Mouse (Mus musculus) MEL-GATA-1-ER (cell line): Measurements from ENCODE around the gene Lrp4.
"Not testable (repeated sequence)": the region's sequence is repeated elsewhere in the genome, so short reads cannot be mapped to it uniquely, and the experiment has no call there.

ENCODE experiments used
- DNase-seq: peaks from one replicate; pipeline ENCODE4 v3.0.0-alpha.2; 2012; ENCODE audit warnings: low read depth; ENCODE audit errors: extremely low read depth

The Lrp4 gene

DNA sequence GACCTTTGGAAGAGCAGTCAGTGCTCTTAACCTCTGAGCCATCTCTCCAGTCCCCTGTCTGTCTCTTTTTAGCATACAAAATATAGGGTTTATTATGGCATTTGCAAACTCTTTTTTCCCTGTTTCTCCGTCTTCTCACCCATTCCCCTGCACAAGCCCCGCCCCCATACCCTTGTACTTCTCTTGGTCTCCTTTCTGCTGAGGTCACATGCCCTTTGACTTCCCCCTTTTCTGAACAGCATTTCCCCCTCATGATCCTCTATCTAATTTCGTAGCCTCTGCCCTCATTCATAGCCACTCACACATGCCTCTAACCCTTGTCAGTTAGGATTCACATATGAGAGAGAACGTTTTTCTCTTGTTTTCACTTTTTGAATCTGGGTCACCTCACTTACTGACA, 27.4 kb downstream of the Lrp4 start:
- DNase-seq = no peak

- no peak for DNase-seq
These were observed 27.9 kb downstream of the Lrp4 start for GRCm38 (mm10) chr2:91485256-91485655.

DNA sequence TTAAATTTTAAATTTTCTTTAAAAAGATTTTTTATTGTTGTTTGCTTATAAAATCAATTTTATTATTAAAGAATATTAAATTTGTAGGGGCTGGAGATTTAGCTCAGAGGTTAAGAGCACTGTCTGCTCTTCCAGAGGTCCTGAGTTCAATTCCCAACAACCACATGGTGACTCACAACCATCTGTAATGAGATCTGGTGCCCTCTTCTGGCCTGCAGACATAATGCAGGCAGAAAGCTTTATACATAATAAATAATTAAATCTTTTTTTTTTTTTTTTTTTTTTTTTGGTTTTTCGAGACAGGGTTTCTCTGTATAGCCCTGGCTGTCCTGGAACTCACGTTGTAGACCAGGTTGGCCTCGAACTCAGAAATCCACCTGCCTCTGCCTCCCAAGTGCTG, 30.0 kb downstream of the Lrp4 start:
- DNase-seq = not testable (repeated sequence)

DNA sequence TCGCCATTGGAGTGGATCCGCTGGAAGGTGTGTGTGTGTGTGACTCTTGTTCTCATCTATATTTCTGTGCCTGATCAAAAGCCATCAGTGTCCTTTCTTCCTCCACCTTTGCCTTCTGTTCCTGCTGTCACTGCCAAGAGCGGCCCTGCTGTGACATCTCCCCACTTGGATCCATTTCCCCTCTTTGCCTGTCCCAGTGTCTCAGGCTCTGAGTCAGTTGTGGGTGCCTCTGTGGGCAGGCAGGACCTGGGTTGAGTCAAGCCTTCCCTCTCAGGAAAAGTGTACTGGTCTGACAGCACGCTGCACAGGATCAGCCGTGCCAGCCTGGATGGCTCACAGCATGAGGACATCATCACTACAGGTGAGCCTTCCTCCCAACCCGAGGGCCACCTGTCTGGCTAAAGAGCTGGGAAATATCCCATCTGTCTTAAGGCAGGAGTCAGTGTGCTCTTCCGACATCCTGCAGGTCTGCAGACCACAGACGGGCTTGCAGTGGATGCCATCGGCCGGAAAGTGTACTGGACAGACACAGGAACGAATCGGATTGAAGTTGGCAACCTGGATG, 34.8 kb downstream of the Lrp4 start:
- no peak for DNase-seq

DNA sequence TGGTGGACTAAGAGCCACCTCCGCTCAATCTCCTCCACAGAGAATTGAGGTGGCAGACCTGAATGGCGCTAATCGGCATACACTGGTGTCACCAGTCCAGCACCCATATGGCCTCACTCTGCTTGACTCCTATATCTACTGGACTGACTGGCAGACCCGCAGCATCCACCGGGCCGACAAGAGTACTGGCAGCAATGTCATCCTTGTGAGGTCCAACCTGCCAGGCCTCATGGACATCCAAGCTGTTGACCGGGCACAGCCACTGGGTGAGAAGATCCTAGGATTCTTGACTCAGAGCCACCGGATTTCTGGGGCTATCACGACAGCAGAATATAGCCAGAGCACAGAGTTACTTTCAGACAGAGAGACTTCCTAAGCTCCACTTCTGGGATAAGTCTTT, 36.7 kb downstream of the Lrp4 start:
- DNase-seq = no peak

GRCm38 (mm10) chr2:91498093-91498719, 40.9 kb downstream of the Lrp4 start:
- DNase-seq = no peak

- no peak for DNase-seq
These were observed 50.8 kb downstream of the Lrp4 start for GRCm38 (mm10) chr2:91508076-91508475.

DNA sequence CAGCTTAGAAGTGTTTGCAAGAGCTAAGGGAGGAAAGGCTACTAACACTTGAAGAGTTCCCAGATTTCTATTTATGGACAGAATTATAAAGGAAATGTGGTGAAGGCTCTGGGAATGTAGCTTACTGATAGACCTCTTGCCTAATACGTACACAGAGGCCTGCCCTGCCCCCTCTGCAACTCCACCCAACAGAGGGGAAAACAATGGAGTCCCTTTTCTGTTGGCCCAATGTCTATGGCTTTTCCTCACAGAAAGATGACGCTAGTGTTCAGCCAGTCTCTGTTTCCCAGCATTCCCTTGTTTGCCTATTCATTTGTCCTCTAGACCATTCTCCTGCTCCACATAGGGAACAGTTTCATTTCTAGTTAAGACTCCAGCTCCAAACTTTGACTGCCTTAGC, 59.9 kb downstream of the Lrp4 start:
- no peak for DNase-seq

DNA sequence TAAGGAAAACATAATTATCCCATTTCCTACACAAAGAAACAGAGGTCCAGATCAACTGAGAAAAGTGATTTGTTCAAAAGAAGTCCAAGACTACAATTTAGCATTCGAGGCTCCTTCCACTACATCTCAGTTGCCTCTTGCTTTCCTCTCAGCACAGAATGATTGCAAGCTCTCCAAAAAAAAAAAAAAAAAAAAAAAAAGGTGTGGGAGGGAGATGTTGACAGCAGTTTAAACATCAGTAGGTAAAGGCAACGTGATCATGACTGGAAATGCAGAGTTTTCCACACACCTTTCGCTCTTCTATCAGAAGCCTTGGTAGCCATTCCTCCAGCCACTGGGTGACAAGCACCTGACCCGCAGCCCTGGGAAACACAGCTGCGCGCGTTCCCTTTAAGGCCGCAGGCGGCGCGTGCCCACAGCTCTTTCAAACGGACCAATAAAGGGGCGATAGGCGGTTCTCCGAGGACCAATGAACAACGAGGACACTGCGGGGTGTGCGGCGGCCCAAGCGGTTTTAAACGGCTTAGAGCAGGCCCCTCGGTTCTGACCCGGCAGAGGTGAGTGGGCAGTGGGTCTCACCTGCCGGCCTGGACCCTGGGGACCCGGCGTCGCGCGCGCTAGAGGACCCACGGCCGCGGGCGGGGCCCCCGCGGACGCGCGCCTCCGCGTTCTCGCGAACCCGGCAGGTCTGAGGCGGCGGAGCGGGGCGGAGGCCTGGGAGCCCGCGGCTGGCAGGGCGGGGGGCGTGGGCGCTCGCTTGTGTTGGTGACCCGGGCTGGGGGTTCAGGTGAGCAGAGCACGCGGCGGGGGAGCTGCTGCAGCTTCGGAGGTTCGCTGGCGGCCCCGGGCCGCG, 69.2 kb downstream of the Lrp4 start, which contains the start of gene Ckap5:
Gene Ckap5 (plus strand): TSS at position 469 of the 853 bp plus-strand sequence.
- DNase-seq = peak; percentile 81

DNA sequence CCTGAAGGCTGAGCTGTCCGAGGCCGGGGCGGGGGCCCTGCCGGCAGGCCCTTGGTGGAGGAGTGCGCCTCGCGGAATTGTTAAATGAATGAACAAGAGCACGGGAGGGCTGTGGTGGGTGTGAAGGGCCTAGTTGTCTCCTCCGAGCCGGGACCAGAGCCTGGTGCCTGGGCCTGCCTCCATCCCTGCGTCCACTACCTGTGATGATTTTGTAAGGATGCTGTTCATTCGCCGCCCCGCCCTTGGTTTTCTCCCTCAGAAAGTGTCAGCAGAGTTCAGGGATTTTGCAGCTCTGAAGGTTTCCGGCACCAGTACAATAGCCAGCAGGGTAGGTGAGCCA, 69.8 kb downstream of the Lrp4 start:
- peak; percentile 11 for DNase-seq

GRCm38 (mm10) chr2:91537588-91538205, 80.4 kb downstream of the Lrp4 start:
- no peak for DNase-seq
